Mouse (Mus musculus): ENCODE data around the gene Nrg4. TPM values are rescaled to one million over a fixed set of nuclear protein-coding genes. Genes with fewer than 3 reads are reported as not detected.
A peak's percentile ranks its signal among the peaks of the same experiment; 100 is the strongest.

Gene Nrg4
- polyA plus RNA-seq, 1 experiment from 2014 or later, result 0.81 TPM

DNA sequence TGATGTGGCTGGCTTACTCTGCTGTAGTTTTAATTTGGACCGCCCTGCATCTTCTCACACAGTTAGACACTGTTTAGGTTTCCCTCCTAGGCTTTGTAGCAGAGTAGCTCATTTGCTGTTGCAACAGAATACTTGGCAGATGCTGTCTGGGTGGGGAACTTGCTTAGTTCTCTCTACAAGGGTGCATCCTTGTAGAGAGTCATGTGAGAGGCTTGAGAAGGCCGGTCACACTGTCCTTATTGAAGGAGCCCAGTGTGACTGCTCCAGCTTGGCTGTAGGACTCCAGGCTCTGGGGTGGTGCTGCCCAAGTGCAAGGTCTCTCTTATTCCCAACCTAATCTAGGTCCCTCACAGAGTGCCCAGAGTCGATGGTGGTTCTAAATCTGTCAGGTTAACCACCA lies 109.3 kb downstream of the Nrg4 start:
- Histone ChIP-seq H3K4me3 (ENCODE audit: low read depth, low read length) (no peak overlapping the region), H3K4me2 (ENCODE audit: low read depth, low read length) (no peak overlapping the region), H3K27me3 (ENCODE audit: control insufficient read depth, insufficient read depth, low read length) (no peaks in the 10 kb centered on the region), H3K9me3 (replicated peaks; ENCODE audit: control insufficient read depth, low read length) (no peaks in the 10 kb centered on the region), H3K9ac (replicated peaks; ENCODE audit: low read length) (no peak overlapping the region), H3K4me1 (ENCODE audit: control insufficient read depth, insufficient read depth, low read length) (no peaks in the 10 kb centered on the region), H3K27ac (replicated peaks; ENCODE audit: low read depth, low read length) (no peak overlapping the region), H3K36me3 (replicated peaks; ENCODE audit: control insufficient read depth, insufficient read depth, low read depth, low read length) (peaks cover 4% of the 10 kb centered on the region)
- 88% methylated on average over 3 of the region's 3 CpGs for WGBS
- DNase-seq (ENCODE audit: low spot score) (no peak), ATAC-seq (replicated peaks; ENCODE audit: insufficient number of reproducible peaks, low FRiP score, low TSS enrichment, low read depth) (no peak)

- no peaks in the 10 kb centered on the region for H3K27me3 ChIP-seq (ENCODE audit: control insufficient read depth, insufficient read depth, low read length)
- no peak overlapping the region for H3K4me3 ChIP-seq (ENCODE audit: low read depth, low read length)
- H3K4me1 ChIP-seq (ENCODE audit: control insufficient read depth, insufficient read depth, low read length), result no peaks in the 10 kb centered on the region
- H3K9me3 ChIP-seq (replicated peaks; ENCODE audit: control insufficient read depth, low read length), result no peaks in the 10 kb centered on the region
- H3K27ac ChIP-seq (replicated peaks; ENCODE audit: low read depth, low read length), result no peak overlapping the region
- ATAC-seq (replicated peaks; ENCODE audit: insufficient number of reproducible peaks, low FRiP score, low TSS enrichment, low read depth) (no peak), DNase-seq (ENCODE audit: low spot score) (no peak)
- peaks cover 4% of the 10 kb centered on the region for H3K36me3 ChIP-seq (replicated peaks; ENCODE audit: control insufficient read depth, insufficient read depth, low read depth, low read length)
- H3K9ac ChIP-seq (replicated peaks; ENCODE audit: low read length), result no peak overlapping the region
- H3K4me2 ChIP-seq (ENCODE audit: low read depth, low read length), result no peak overlapping the region
- WGBS, result 69% methylated on average over 2 of the region's 2 CpGs
Observed at GRCm38 (mm10) chr9:55216078-55216477, 110.6 kb downstream of the Nrg4 start.

DNA sequence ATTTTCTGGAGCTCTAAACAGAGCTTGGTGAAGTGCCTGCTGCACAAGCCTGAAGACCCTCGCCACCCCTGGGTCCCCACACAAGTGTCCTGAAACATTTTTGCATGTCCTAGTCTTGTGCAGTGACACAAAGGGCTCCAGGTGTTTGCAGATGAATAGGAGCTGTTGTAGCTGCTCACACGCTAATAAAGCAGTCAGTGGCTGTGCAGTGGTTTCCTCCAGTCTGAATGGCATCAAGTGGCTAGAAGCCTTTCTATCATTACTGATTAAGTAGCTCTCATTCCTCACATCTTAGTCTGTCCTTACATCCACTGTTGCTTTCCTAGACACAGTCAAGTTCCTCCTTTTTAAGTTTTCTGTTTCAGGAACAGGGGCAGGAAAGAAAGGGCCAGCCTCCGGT lies 111.0 kb downstream of the Nrg4 start:
- H3K27ac ChIP-seq (replicated peaks; ENCODE audit: low read depth, low read length), result no peak overlapping the region
- H3K4me3 ChIP-seq (ENCODE audit: low read depth, low read length), result no peak overlapping the region
- H3K4me2 ChIP-seq (ENCODE audit: low read depth, low read length), result no peak overlapping the region
- H3K4me1 ChIP-seq (ENCODE audit: control insufficient read depth, insufficient read depth, low read length), result no peaks in the 10 kb centered on the region
- H3K36me3 ChIP-seq (replicated peaks; ENCODE audit: control insufficient read depth, insufficient read depth, low read depth, low read length), result peaks cover 4% of the 10 kb centered on the region
- ATAC-seq (replicated peaks; ENCODE audit: insufficient number of reproducible peaks, low FRiP score, low TSS enrichment, low read depth) (no peak), DNase-seq (ENCODE audit: low spot score) (no peak)
- 86% methylated on average over 3 of the region's 3 CpGs for WGBS
- no peaks in the 10 kb centered on the region for H3K27me3 ChIP-seq (ENCODE audit: control insufficient read depth, insufficient read depth, low read length)
- H3K9me3 ChIP-seq (replicated peaks; ENCODE audit: control insufficient read depth, low read length), result no peaks in the 10 kb centered on the region
- no peak overlapping the region for H3K9ac ChIP-seq (replicated peaks; ENCODE audit: low read length)

DNA sequence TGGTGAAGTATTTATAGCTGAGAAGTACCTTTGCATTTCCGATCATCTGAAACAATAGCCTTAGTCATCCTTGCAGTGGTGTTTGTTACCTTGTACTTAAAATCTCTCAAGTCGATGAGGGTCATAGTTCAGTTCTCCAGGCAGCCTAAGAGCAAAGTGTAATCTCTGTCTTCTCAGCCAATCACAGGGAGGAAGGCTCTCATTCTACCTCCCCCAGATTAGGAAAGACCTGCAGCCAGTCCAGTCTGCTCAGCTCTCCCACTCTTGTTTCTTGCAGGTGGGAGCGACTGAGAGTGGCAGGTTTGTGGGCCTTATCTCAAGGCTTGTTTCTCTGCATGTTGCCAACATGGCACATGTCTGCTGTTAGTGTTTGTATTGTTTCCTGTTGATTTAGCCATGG lies 111.6 kb downstream of the Nrg4 start:
- WGBS, result 87% methylated on average over 3 of the region's 3 CpGs
- ATAC-seq (replicated peaks; ENCODE audit: insufficient number of reproducible peaks, low FRiP score, low TSS enrichment, low read depth), result no peak
- no peak overlapping the region for H3K27ac ChIP-seq (replicated peaks; ENCODE audit: low read depth, low read length)
- H3K4me2 ChIP-seq (ENCODE audit: low read depth, low read length), result no peak overlapping the region
- no peaks in the 10 kb centered on the region for H3K4me1 ChIP-seq (ENCODE audit: control insufficient read depth, insufficient read depth, low read length)
- H3K9ac ChIP-seq (replicated peaks; ENCODE audit: low read length), result no peak overlapping the region
- H3K36me3 ChIP-seq (replicated peaks; ENCODE audit: control insufficient read depth, insufficient read depth, low read depth, low read length), result peaks cover 4% of the 10 kb centered on the region
- H3K27me3 ChIP-seq (ENCODE audit: control insufficient read depth, insufficient read depth, low read length), result no peaks in the 10 kb centered on the region
- DNase-seq (ENCODE audit: low spot score), result no peak
- no peaks in the 10 kb centered on the region for H3K9me3 ChIP-seq (replicated peaks; ENCODE audit: control insufficient read depth, low read length)
- no peak overlapping the region for H3K4me3 ChIP-seq (ENCODE audit: low read depth, low read length)

GRCm38 (mm10) chr9:55213396-55213795 lies 113.2 kb downstream of the Nrg4 start:
- Histone ChIP-seq H3K4me1 (ENCODE audit: control insufficient read depth, insufficient read depth, low read length) (no peaks in the 10 kb centered on the region), H3K27me3 (ENCODE audit: control insufficient read depth, insufficient read depth, low read length) (no peaks in the 10 kb centered on the region), H3K27ac (replicated peaks; ENCODE audit: low read depth, low read length) (no peak overlapping the region), H3K9ac (replicated peaks; ENCODE audit: low read length) (no peak overlapping the region), H3K4me3 (ENCODE audit: low read depth, low read length) (no peak overlapping the region), H3K9me3 (replicated peaks; ENCODE audit: control insufficient read depth, low read length) (no peaks in the 10 kb centered on the region), H3K4me2 (ENCODE audit: low read depth, low read length) (no peak overlapping the region), H3K36me3 (replicated peaks; ENCODE audit: control insufficient read depth, insufficient read depth, low read depth, low read length) (no peaks in the 10 kb centered on the region; the same call in 1 of the 2 replicates)
- no peak for ATAC-seq (replicated peaks; ENCODE audit: insufficient number of reproducible peaks, low FRiP score, low TSS enrichment, low read depth)
- 97% methylated on average over 1 of the region's 1 CpGs for WGBS
- no peak for DNase-seq (ENCODE audit: low spot score)

GRCm38 (mm10) chr9:55211611-55212010 lies 115.0 kb downstream of the Nrg4 start:
- DNase-seq (ENCODE audit: low spot score) (no peak), ATAC-seq (replicated peaks; ENCODE audit: insufficient number of reproducible peaks, low FRiP score, low TSS enrichment, low read depth) (no peak)
- Histone ChIP-seq H3K9ac (replicated peaks; ENCODE audit: low read length) (no peak overlapping the region), H3K4me3 (ENCODE audit: low read depth, low read length) (no peak overlapping the region), H3K27me3 (ENCODE audit: control insufficient read depth, insufficient read depth, low read length) (no peaks in the 10 kb centered on the region), H3K36me3 (replicated peaks; ENCODE audit: control insufficient read depth, insufficient read depth, low read depth, low read length) (no peaks in the 10 kb centered on the region; the same call in 1 of the 2 replicates), H3K9me3 (replicated peaks; ENCODE audit: control insufficient read depth, low read length) (no peaks in the 10 kb centered on the region), H3K4me2 (ENCODE audit: low read depth, low read length) (no peak overlapping the region), H3K27ac (replicated peaks; ENCODE audit: low read depth, low read length) (no peak overlapping the region), H3K4me1 (ENCODE audit: control insufficient read depth, insufficient read depth, low read length) (no peaks in the 10 kb centered on the region)
- WGBS, result 78% methylated on average over 4 of the region's 4 CpGs

DNA sequence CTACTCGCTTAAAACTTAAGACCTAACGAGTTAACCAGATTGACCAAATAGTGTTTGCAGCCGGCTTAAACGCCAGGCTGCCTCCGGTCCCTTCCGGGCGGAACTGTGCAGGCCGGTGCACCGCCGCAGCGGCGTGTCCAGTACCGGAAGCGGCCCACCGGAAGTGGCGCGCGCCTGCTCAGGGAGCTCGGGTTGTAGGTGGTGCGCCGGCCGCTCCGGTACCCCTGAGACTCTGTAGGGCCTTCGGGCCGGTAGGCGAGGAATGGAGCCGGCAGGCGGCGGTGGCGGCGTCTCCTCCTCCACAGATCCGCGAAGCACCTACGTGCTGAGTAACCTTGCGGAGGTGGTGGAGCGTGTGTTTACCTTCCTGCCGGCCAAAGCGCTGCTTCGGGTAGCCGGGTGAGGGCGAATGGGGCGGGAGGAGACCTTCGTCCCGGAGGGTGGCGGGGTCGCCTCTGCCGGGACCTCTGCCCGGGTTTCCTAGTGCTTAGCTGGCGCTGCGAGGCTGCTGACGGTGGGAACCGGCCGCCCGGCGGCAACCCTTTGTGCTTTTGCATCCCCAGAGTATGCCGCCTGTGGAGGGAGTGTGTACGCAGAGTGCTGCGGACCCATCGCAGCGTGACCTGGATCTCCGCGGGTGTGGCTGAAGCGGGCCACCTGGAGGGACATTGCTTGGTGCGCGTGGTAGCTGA lies 117.7 kb downstream of the Nrg4 start, which contains the start of gene Fbxo22:
Gene Fbxo22, plus strand, starts transcription at position 136 of the 692 bp plus-strand sequence.
- WGBS, result under 1% methylated on average over 65 of the region's 65 CpGs
- Histone ChIP-seq H3K27me3 (ENCODE audit: control insufficient read depth, insufficient read depth, low read length) (no peaks in the 10 kb centered on the region), H3K27ac (replicated peaks; ENCODE audit: low read depth, low read length) (peak within 1 kb of the TSS; percentile 81), H3K4me2 (ENCODE audit: low read depth, low read length) (peak within 1 kb of the TSS; percentile 70), H3K4me3 (ENCODE audit: low read depth, low read length) (peak within 1 kb of the TSS; percentile 61), H3K9ac (replicated peaks; ENCODE audit: low read length) (peak within 1 kb of the TSS; percentile 82), H3K4me1 (ENCODE audit: control insufficient read depth, insufficient read depth, low read length) (no peaks in the 10 kb centered on the region), H3K9me3 (replicated peaks; ENCODE audit: control insufficient read depth, low read length) (no peaks in the 10 kb centered on the region), H3K36me3 (replicated peaks; ENCODE audit: control insufficient read depth, insufficient read depth, low read depth, low read length) (no peaks in the 10 kb centered on the region)
- peak; percentile 92 for DNase-seq (ENCODE audit: low spot score)
- ATAC-seq (replicated peaks; ENCODE audit: insufficient number of reproducible peaks, low FRiP score, low TSS enrichment, low read depth), result peak; percentile 99

GRCm38 (mm10) chr9:55208458-55208789 lies 118.2 kb downstream of the Nrg4 start:
- no peaks in the 10 kb centered on the region for H3K4me1 ChIP-seq (ENCODE audit: control insufficient read depth, insufficient read depth, low read length)
- no peak for DNase-seq (ENCODE audit: low spot score)
- peak overlapping the region; percentile 70 for H3K4me2 ChIP-seq (ENCODE audit: low read depth, low read length)
- H3K36me3 ChIP-seq (replicated peaks; ENCODE audit: control insufficient read depth, insufficient read depth, low read depth, low read length), result no peaks in the 10 kb centered on the region
- WGBS, result 2% methylated on average over 2 of the region's 2 CpGs
- H3K9me3 ChIP-seq (replicated peaks; ENCODE audit: control insufficient read depth, low read length), result no peaks in the 10 kb centered on the region
- H3K4me3 ChIP-seq (ENCODE audit: low read depth, low read length), result peak overlapping the region; percentile 61
- H3K27ac ChIP-seq (replicated peaks; ENCODE audit: low read depth, low read length), result peak overlapping the region; percentile 81; the same call in 1 of the 2 replicates
- ATAC-seq (replicated peaks; ENCODE audit: insufficient number of reproducible peaks, low FRiP score, low TSS enrichment, low read depth), result peak; percentile 26; the same call in 1 of the 2 replicates
- H3K9ac ChIP-seq (replicated peaks; ENCODE audit: low read length), result peak overlapping the region; percentile 82
- no peaks in the 10 kb centered on the region for H3K27me3 ChIP-seq (ENCODE audit: control insufficient read depth, insufficient read depth, low read length)

Data from embryonic facial prominence, embryonic 11.5 days (tissue).